Mouse (Mus musculus): ENCODE measurements around the gene Stab2. TPM values are rescaled to one million over a fixed set of nuclear protein-coding genes. Genes with fewer than 3 reads are reported as not detected.

Stab2 gene
- polyA plus RNA-seq (2015; fragmentation: Nextera tagmentation; extraction: Ambion mirVana): 0.08 TPM in 1 of 2 replicates, not detected in the other

GRCm38 (mm10) chr10:87007385-87008214, at the start of gene Stab2:
Gene Stab2 (minus strand): TSS chr10:87008025.
- H3K4me2 ChIP-seq (replicated peaks): no peak within 1 kb of the TSS
- no peaks in the 10 kb centered on the region for H3K36me3 ChIP-seq
- 68% methylated on average over 8 of the region's 8 CpGs for WGBS
- H3K4me3 ChIP-seq: no peak within 1 kb of the TSS
- ATAC-seq (replicated peaks): no peak
- H3K4me1 ChIP-seq: no peaks in the 10 kb centered on the region
- no peaks in the 10 kb centered on the region for H3K27me3 ChIP-seq
- no peaks in the 10 kb centered on the region for H3K9me3 ChIP-seq
- no peak within 1 kb of the TSS for H3K27ac ChIP-seq (replicated peaks)
- no peak within 1 kb of the TSS for H3K9ac ChIP-seq (replicated peaks)

GRCm38 (mm10) chr10:87051714-87052113, 43.9 kb upstream of the Stab2 start:
- 70% methylated on average over 4 of the region's 4 CpGs for WGBS

GRCm38 (mm10) chr10:87049179-87049578, 41.4 kb upstream of the Stab2 start:
- no peaks in the 10 kb centered on the region for H3K36me3 ChIP-seq
- no peak overlapping the region for H3K4me3 ChIP-seq
- no peak for ATAC-seq (replicated peaks)
- H3K4me1 ChIP-seq: peaks cover 9% of the 10 kb centered on the region
- 87% methylated on average over 3 of the region's 3 CpGs for WGBS
- H3K9me3 ChIP-seq: no peaks in the 10 kb centered on the region
- no peaks in the 10 kb centered on the region for H3K27me3 ChIP-seq
- no peak overlapping the region for H3K27ac ChIP-seq (replicated peaks)
- H3K4me2 ChIP-seq (replicated peaks): no peak overlapping the region
- H3K9ac ChIP-seq (replicated peaks): no peak overlapping the region

More at GRCm38 (mm10) chr10:87051714-87052113, 43.9 kb upstream of the Stab2 start:
- Histone ChIP-seq H3K9ac (replicated peaks) (no peak overlapping the region), H3K27ac (replicated peaks) (no peak overlapping the region), H3K27me3 (no peaks in the 10 kb centered on the region), H3K4me1 (0 out of 2 replicates have a peak, but pooled peaks cover 4% of the 10 kb centered on the region), H3K4me2 (replicated peaks) (no peak overlapping the region), H3K4me3 (no peak overlapping the region), H3K36me3 (no peaks in the 10 kb centered on the region), H3K9me3 (no peaks in the 10 kb centered on the region)
- no peak for ATAC-seq (replicated peaks)

- H3K36me3 ChIP-seq: no peaks in the 10 kb centered on the region
- H3K4me2 ChIP-seq (replicated peaks): no peak overlapping the region
- no peak overlapping the region for H3K4me3 ChIP-seq
- no peaks in the 10 kb centered on the region for H3K27me3 ChIP-seq
- peaks cover 9% of the 10 kb centered on the region for H3K4me1 ChIP-seq
- no peak overlapping the region for H3K27ac ChIP-seq (replicated peaks)
- no peaks in the 10 kb centered on the region for H3K9me3 ChIP-seq
- WGBS: 68% methylated on average over 10 of the region's 10 CpGs
- no peak for ATAC-seq (replicated peaks)
- no peak overlapping the region for H3K9ac ChIP-seq (replicated peaks)
Measured at GRCm38 (mm10) chr10:87046931-87047468, 39.2 kb upstream of the Stab2 start.

- Histone ChIP-seq H3K27me3 (no peaks in the 10 kb centered on the region), H3K27ac (replicated peaks) (0 out of 2 replicates have a peak overlapping the region, but pooled peaks have one; percentile 42), H3K36me3 (no peaks in the 10 kb centered on the region), H3K4me1 (peaks cover 9% of the 10 kb centered on the region), H3K4me2 (replicated peaks) (no peak overlapping the region), H3K9me3 (no peaks in the 10 kb centered on the region), H3K4me3 (no peak overlapping the region), H3K9ac (replicated peaks) (no peak overlapping the region)
- 2% methylated on average over 6 of the region's 6 CpGs for WGBS
- ATAC-seq (replicated peaks): peak; percentile 75
Measured at GRCm38 (mm10) chr10:87046469-87046868, 38.6 kb upstream of the Stab2 start.

- Histone ChIP-seq H3K9me3 (no peaks in the 10 kb centered on the region), H3K27ac (replicated peaks) (no peak overlapping the region), H3K4me2 (replicated peaks) (no peak overlapping the region), H3K36me3 (no peaks in the 10 kb centered on the region), H3K4me3 (no peak overlapping the region), H3K27me3 (no peaks in the 10 kb centered on the region), H3K4me1 (peaks cover 9% of the 10 kb centered on the region), H3K9ac (replicated peaks) (no peak overlapping the region)
- 84% methylated on average over 3 of the region's 3 CpGs for WGBS
- ATAC-seq (replicated peaks): no peak
Measured at GRCm38 (mm10) chr10:87045273-87045672, 37.4 kb upstream of the Stab2 start.

- Histone ChIP-seq H3K9ac (replicated peaks) (no peak overlapping the region), H3K4me1 (peaks cover 9% of the 10 kb centered on the region), H3K27me3 (no peaks in the 10 kb centered on the region), H3K4me3 (no peak overlapping the region), H3K9me3 (no peaks in the 10 kb centered on the region), H3K36me3 (no peaks in the 10 kb centered on the region), H3K4me2 (replicated peaks) (no peak overlapping the region), H3K27ac (replicated peaks) (no peak overlapping the region)
- ATAC-seq (replicated peaks): no peak
- WGBS: 46% methylated on average over 7 of the region's 7 CpGs
Measured at GRCm38 (mm10) chr10:87041265-87041664, 33.4 kb upstream of the Stab2 start.

- peaks cover 17% of the 10 kb centered on the region for H3K4me1 ChIP-seq
- WGBS: 91% methylated on average over 3 of the region's 3 CpGs
- ATAC-seq (replicated peaks): no peak
- H3K4me3 ChIP-seq: no peak overlapping the region
- no peaks in the 10 kb centered on the region for H3K27me3 ChIP-seq
- no peak overlapping the region for H3K4me2 ChIP-seq (replicated peaks)
- no peak overlapping the region for H3K9ac ChIP-seq (replicated peaks)
- no peaks in the 10 kb centered on the region for H3K36me3 ChIP-seq
- no peaks in the 10 kb centered on the region for H3K9me3 ChIP-seq
- no peak overlapping the region for H3K27ac ChIP-seq (replicated peaks)
Measured at GRCm38 (mm10) chr10:87039800-87040199, 32.0 kb upstream of the Stab2 start.

GRCm38 (mm10) chr10:87039340-87039739, 31.5 kb upstream of the Stab2 start:
- no peaks in the 10 kb centered on the region for H3K36me3 ChIP-seq
- H3K27ac ChIP-seq (replicated peaks): no peak overlapping the region
- H3K9me3 ChIP-seq: no peaks in the 10 kb centered on the region
- WGBS: 71% methylated on average over 6 of the region's 6 CpGs
- no peak overlapping the region for H3K4me2 ChIP-seq (replicated peaks)
- H3K9ac ChIP-seq (replicated peaks): no peak overlapping the region
- H3K4me1 ChIP-seq: peaks cover 17% of the 10 kb centered on the region
- H3K27me3 ChIP-seq: no peaks in the 10 kb centered on the region
- H3K4me3 ChIP-seq: no peak overlapping the region
- no peak for ATAC-seq (replicated peaks)

GRCm38 (mm10) chr10:87037062-87037461, 29.2 kb upstream of the Stab2 start:
- Histone ChIP-seq H3K27ac (replicated peaks) (no peak overlapping the region), H3K27me3 (no peaks in the 10 kb centered on the region), H3K4me1 (peaks cover 17% of the 10 kb centered on the region), H3K9me3 (no peaks in the 10 kb centered on the region), H3K4me2 (replicated peaks) (no peak overlapping the region), H3K4me3 (no peak overlapping the region), H3K36me3 (no peaks in the 10 kb centered on the region), H3K9ac (replicated peaks) (no peak overlapping the region)
- ATAC-seq (replicated peaks): no peak
- WGBS: 22% methylated on average over 5 of the region's 5 CpGs

GRCm38 (mm10) chr10:87036271-87036703, 28.5 kb upstream of the Stab2 start:
- Histone ChIP-seq H3K4me1 (peaks cover 17% of the 10 kb centered on the region), H3K4me2 (replicated peaks) (0 out of 2 replicates have a peak overlapping the region, but pooled peaks have one; percentile 5)

GRCm38 (mm10) chr10:87035866-87036265, 28.0 kb upstream of the Stab2 start:
- Histone ChIP-seq H3K27me3 (no peaks in the 10 kb centered on the region), H3K4me2 (replicated peaks) (no peak overlapping the region), H3K27ac (replicated peaks) (no peak overlapping the region), H3K9me3 (no peaks in the 10 kb centered on the region), H3K36me3 (no peaks in the 10 kb centered on the region), H3K4me3 (no peak overlapping the region), H3K9ac (replicated peaks) (no peak overlapping the region), H3K4me1 (peaks cover 17% of the 10 kb centered on the region)
- WGBS: 35% methylated on average over 15 of the region's 15 CpGs
- ATAC-seq (replicated peaks): peak; percentile 53; the same call in 1 of the 2 replicates

More at GRCm38 (mm10) chr10:87036271-87036703, 28.5 kb upstream of the Stab2 start:
- no peaks in the 10 kb centered on the region for H3K36me3 ChIP-seq
- H3K4me3 ChIP-seq: no peak overlapping the region
- 37% methylated on average over 14 of the region's 14 CpGs for WGBS
- no peaks in the 10 kb centered on the region for H3K9me3 ChIP-seq
- peak; percentile 57 for ATAC-seq (replicated peaks)
- no peak overlapping the region for H3K9ac ChIP-seq (replicated peaks)
- no peak overlapping the region for H3K27ac ChIP-seq (replicated peaks)
- no peaks in the 10 kb centered on the region for H3K27me3 ChIP-seq
